Mouse (Mus musculus) heart, embryonic 11.5 days (tissue): ENCODE measurements around the gene Chd2. TPM values are rescaled to one million over a fixed set of nuclear protein-coding genes. Genes with fewer than 3 reads are reported as not detected.

Experiments
- ATAC-seq: fragments of 200-750 bp; cut with Nextera tagmentation; replicated peaks from 2 replicates; pipeline ENCODE4 v1.8.0; 2017; ENCODE audit warnings: moderate library complexity; ENCODE audit not compliant: insufficient number of reproducible peaks, low FRiP score, low TSS enrichment
- H3K27ac ChIP-seq: fragments of 300-500 bp; sonication (generic); 2 replicates; pipeline ENCODE4 v1.5.1; 2014; ENCODE audit warnings: mild to moderate bottlenecking, low read depth, low read length
- H3K27me3 ChIP-seq: fragments of 300-500 bp; sonication (generic); 2 replicates; pipeline ENCODE4 v1.6.1; 2014; ENCODE audit warnings: mild to moderate bottlenecking, low read length, mixed read lengths; ENCODE audit not compliant: control insufficient read depth, insufficient read depth
- H3K36me3 ChIP-seq: fragments of 300-500 bp; sonication (generic); 2 replicates; pipeline ENCODE4 v1.6.1; 2014; ENCODE audit warnings: mild to moderate bottlenecking, low read length, moderate library complexity, mixed read lengths; ENCODE audit not compliant: control insufficient read depth, insufficient read depth
- H3K4me1 ChIP-seq: fragments of 300-500 bp; sonication (generic); 2 replicates; pipeline ENCODE4 v1.6.1; 2014; ENCODE audit warnings: low read length; ENCODE audit not compliant: control insufficient read depth, insufficient read depth
- H3K4me2 ChIP-seq: fragments of 300-500 bp; sonication (generic); 2 replicates; pipeline ENCODE4 v1.6.1; 2014; ENCODE audit warnings: mild to moderate bottlenecking, moderate library complexity
- H3K4me3 ChIP-seq: fragments of 300-500 bp; sonication (generic); 2 replicates; pipeline ENCODE4 v1.5.1; 2014; ENCODE audit warnings: low read depth, low read length
- H3K9ac ChIP-seq: fragments of 300-500 bp; sonication (generic); 2 replicates; pipeline ENCODE4 v1.6.1; 2014; ENCODE audit warnings: mild to moderate bottlenecking, low read depth, low read length, moderate library complexity
- H3K9me3 ChIP-seq: fragments of 300-500 bp; sonication (generic); replicated peaks from 2 replicates; pipeline ENCODE4 v1.6.1; 2016; ENCODE audit warnings: low read length; ENCODE audit not compliant: control insufficient read depth
- WGBS: fragments of 180-500 bp; shearing (Covaris S2); extraction: QIAGEN DNeasy Blood & Tissue Kit; methylation state at CpG from one replicate; pipeline ENCODE4 v1.1.7; 2014; ENCODE audit not compliant: insufficient replicate concordance; 5-methylcytosine and 5-hydroxymethylcytosine counted together
- polyA plus RNA-seq: library from polyadenylated mRNA; unstranded; fragments of >200 nt; fragmentation: Nextera tagmentation; extraction: Ambion mirVana; gene quantifications from 2 replicates; pipeline ENCODE4 v1.2.1, GENCODE M21; 2014

Gene Chd2
- polyA plus RNA-seq, 1 experiment from 2014 or later: 45.6 TPM

- Histone ChIP-seq H3K4me1 (peaks cover 3% of the 10 kb centered on the region; the same call in 1 of the 2 replicates), H3K9me3 (no peaks in the 10 kb centered on the region), H3K9ac (no peak overlapping the region), H3K36me3 (peaks cover 55% of the 10 kb centered on the region), H3K27ac (no peak overlapping the region), H3K4me2 (no peak overlapping the region), H3K4me3 (no peak overlapping the region), H3K27me3 (no peaks in the 10 kb centered on the region)
- no peak for ATAC-seq
- WGBS: 69% methylated on average over 3 of the region's 3 CpGs
These were observed 62.1 kb downstream of the Chd2 start for GRCm38 (mm10) chr7:73479506-73479905.

- H3K36me3 ChIP-seq: peaks cover 57% of the 10 kb centered on the region
- WGBS: 79% methylated on average over 11 of the region's 11 CpGs
- no peak for ATAC-seq
- H3K4me3 ChIP-seq: no peak overlapping the region
- peaks cover 3% of the 10 kb centered on the region; the same call in 1 of the 2 replicates for H3K4me1 ChIP-seq
- no peak overlapping the region for H3K9ac ChIP-seq
- H3K27me3 ChIP-seq: no peaks in the 10 kb centered on the region
- no peaks in the 10 kb centered on the region for H3K9me3 ChIP-seq
- no peak overlapping the region for H3K4me2 ChIP-seq
- H3K27ac ChIP-seq: peak overlapping the region; percentile 59; the same call in 1 of the 2 replicates
These were observed 63.2 kb downstream of the Chd2 start for GRCm38 (mm10) chr7:73478157-73479058.

- no peaks in the 10 kb centered on the region for H3K27me3 ChIP-seq
- H3K27ac ChIP-seq: no peak overlapping the region
- no peak overlapping the region for H3K4me2 ChIP-seq
These were observed 73.9 kb downstream of the Chd2 start for GRCm38 (mm10) chr7:73467741-73468140.

GRCm38 (mm10) chr7:73463546-73463945 lies 78.1 kb downstream of the Chd2 start:
- WGBS: 81% methylated on average over 2 of the region's 2 CpGs

More at GRCm38 (mm10) chr7:73467741-73468140, 73.9 kb downstream of the Chd2 start:
- Histone ChIP-seq H3K4me1 (no peaks in the 10 kb centered on the region), H3K4me3 (no peak overlapping the region), H3K9ac (no peak overlapping the region), H3K9me3 (no peaks in the 10 kb centered on the region), H3K36me3 (peaks cover 68% of the 10 kb centered on the region)
- 93% methylated on average over 3 of the region's 3 CpGs for WGBS
- ATAC-seq: no peak

GRCm38 (mm10) chr7:73454113-73454512 lies 87.5 kb downstream of the Chd2 start:
- no peaks in the 10 kb centered on the region for H3K4me1 ChIP-seq
- no peak for ATAC-seq
- no peaks in the 10 kb centered on the region for H3K27me3 ChIP-seq
- H3K27ac ChIP-seq: no peak overlapping the region
- H3K9me3 ChIP-seq: no peaks in the 10 kb centered on the region
- no peak overlapping the region for H3K4me3 ChIP-seq
- no peak overlapping the region for H3K9ac ChIP-seq
- WGBS: 92% methylated on average over 12 of the region's 12 CpGs
- peaks cover 75% of the 10 kb centered on the region for H3K36me3 ChIP-seq
- no peak overlapping the region for H3K4me2 ChIP-seq

More at GRCm38 (mm10) chr7:73463546-73463945, 78.1 kb downstream of the Chd2 start:
- no peaks in the 10 kb centered on the region for H3K9me3 ChIP-seq
- no peak overlapping the region for H3K9ac ChIP-seq
- peaks cover 70% of the 10 kb centered on the region for H3K36me3 ChIP-seq
- ATAC-seq: no peak
- no peak overlapping the region for H3K4me2 ChIP-seq
- no peak overlapping the region for H3K27ac ChIP-seq
- no peaks in the 10 kb centered on the region for H3K4me1 ChIP-seq
- no peaks in the 10 kb centered on the region for H3K27me3 ChIP-seq
- no peak overlapping the region for H3K4me3 ChIP-seq

- no peak overlapping the region for H3K4me3 ChIP-seq
- H3K27me3 ChIP-seq: no peaks in the 10 kb centered on the region
- no peak overlapping the region for H3K27ac ChIP-seq
- 88% methylated on average over 3 of the region's 3 CpGs for WGBS
- no peak for ATAC-seq
- H3K9ac ChIP-seq: no peak overlapping the region
- H3K9me3 ChIP-seq: no peaks in the 10 kb centered on the region
- H3K36me3 ChIP-seq: peaks cover 81% of the 10 kb centered on the region
- H3K4me1 ChIP-seq: no peaks in the 10 kb centered on the region
- H3K4me2 ChIP-seq: no peak overlapping the region
These were observed 89.3 kb downstream of the Chd2 start for GRCm38 (mm10) chr7:73452187-73452808.

GRCm38 (mm10) chr7:73451594-73451993 lies 90.0 kb downstream of the Chd2 start:
- no peaks in the 10 kb centered on the region for H3K27me3 ChIP-seq
- no peak for ATAC-seq
- H3K4me2 ChIP-seq: no peak overlapping the region
- H3K4me1 ChIP-seq: no peaks in the 10 kb centered on the region
- H3K27ac ChIP-seq: no peak overlapping the region
- H3K36me3 ChIP-seq: peaks cover 82% of the 10 kb centered on the region
- H3K9me3 ChIP-seq: no peaks in the 10 kb centered on the region
- H3K4me3 ChIP-seq: no peak overlapping the region
- H3K9ac ChIP-seq: no peak overlapping the region
- 94% methylated on average over 4 of the region's 4 CpGs for WGBS

GRCm38 (mm10) chr7:73442246-73442645 lies 99.4 kb downstream of the Chd2 start:
- no peak for ATAC-seq
- WGBS: 95% methylated on average over 4 of the region's 4 CpGs
- no peak overlapping the region for H3K9ac ChIP-seq

More at GRCm38 (mm10) chr7:73442246-73442645, 99.4 kb downstream of the Chd2 start:
- Histone ChIP-seq H3K27me3 (no peaks in the 10 kb centered on the region), H3K9me3 (no peaks in the 10 kb centered on the region), H3K4me1 (no peaks in the 10 kb centered on the region), H3K27ac (no peak overlapping the region), H3K4me3 (no peak overlapping the region), H3K36me3 (peaks cover 79% of the 10 kb centered on the region), H3K4me2 (no peak overlapping the region)
